20 mouse cellular contexts compared by ENCODE assay signal in genomic region chr3:58124886-58125285, GRCm38 (mm10).
DNase-seq lines count a peak whose midpoint lies in the region; ATAC-seq and TF ChIP-seq lines count a peak whose summit lies in the region.
"Had no signal": no experiment of that assay in that cellular context is flagged by ENCODE, and none has a peak within 500 bp of the region (broad histone marks: within the 10 kb centered on the region; RNA-seq: fewer than 3 reads in every experiment).

No protein-coding gene starts in this region.

- no peaks in the 10 kb centered on the region for H3K27me3 ChIP-seq in cerebellum, adult 2 months (ENCODE audit: control insufficient read depth, insufficient read depth, low read length)
- no peaks in the 10 kb centered on the region for H3K27me3 ChIP-seq in intestine, embryonic 14.5 days (replicated peaks; ENCODE audit: control insufficient read depth, insufficient read depth, low read length)
- H3K27me3 ChIP-seq in intestine, embryonic 15.5 days (replicated peaks), result no peaks in the 10 kb centered on the region
- H3K27me3 ChIP-seq in midbrain, embryonic 11.5 days (ENCODE audit: control insufficient read depth, insufficient read depth, low read length), result no peaks in the 10 kb centered on the region
- H3K27me3 ChIP-seq in midbrain, embryonic 10.5 days (ENCODE audit: low read depth, poor library complexity, severe bottlenecking), result 0 out of 2 replicates have a peak, but pooled peaks cover 5% of the 10 kb centered on the region
- H3K27me3 ChIP-seq: embryonic facial prominence, embryonic 13.5 days; embryonic facial prominence, embryonic 15.5 days; forebrain, embryonic 12.5 days had no signal

- H3K4me3 ChIP-seq in cerebellum, adult 2 months (replicated peaks; ENCODE audit: insufficient read depth, low read depth, low read length), result no peak overlapping the region
- H3K4me3 ChIP-seq in intestine, embryonic 14.5 days (ENCODE audit: low read depth, low read length), result no peak overlapping the region
- H3K4me3 ChIP-seq in intestine, embryonic 15.5 days (replicated peaks), result no peak overlapping the region
- no peak overlapping the region for H3K4me3 ChIP-seq in midbrain, embryonic 11.5 days (ENCODE audit: low read depth, low read length)
- no peak overlapping the region for H3K4me3 ChIP-seq in midbrain, embryonic 10.5 days
- H3K4me3 ChIP-seq: embryonic facial prominence, embryonic 13.5 days; embryonic facial prominence, embryonic 15.5 days; erythroblast, embryonic 14.5 days; forebrain, embryonic 10.5 days; forebrain, embryonic 12.5 days had no signal

- H3K9me3 ChIP-seq in intestine, embryonic 14.5 days (ENCODE audit: control insufficient read depth, low read length), result no peaks in the 10 kb centered on the region
- H3K9me3 ChIP-seq in intestine, embryonic 15.5 days, result no peaks in the 10 kb centered on the region
- no peaks in the 10 kb centered on the region; the same call in 1 of the 2 replicates for H3K9me3 ChIP-seq in midbrain, embryonic 11.5 days (ENCODE audit: control insufficient read depth, low read length)
- no peaks in the 10 kb centered on the region for H3K9me3 ChIP-seq in midbrain, embryonic 10.5 days (replicated peaks)
- H3K9me3 ChIP-seq: embryonic facial prominence, embryonic 13.5 days; embryonic facial prominence, embryonic 15.5 days; forebrain, embryonic 10.5 days; forebrain, embryonic 12.5 days had no signal

- WGBS in cerebellum, adult 2 months, result 26% methylated on average over 1 of the region's 1 CpGs
- WGBS in intestine, embryonic 14.5 days, result 68% methylated on average over 1 of the region's 1 CpGs
- 69% methylated on average over 1 of the region's 1 CpGs for WGBS in intestine, embryonic 15.5 days
- WGBS in midbrain, embryonic 11.5 days, result 81% methylated on average over 1 of the region's 1 CpGs
- 85% methylated on average over 1 of the region's 1 CpGs for WGBS in midbrain, embryonic 10.5 days

- H3K36me3 ChIP-seq in intestine, embryonic 14.5 days (ENCODE audit: control insufficient read depth, insufficient read depth, low read length), result no peaks in the 10 kb centered on the region
- no peaks in the 10 kb centered on the region for H3K36me3 ChIP-seq in intestine, embryonic 15.5 days
- no peaks in the 10 kb centered on the region for H3K36me3 ChIP-seq in midbrain, embryonic 11.5 days (ENCODE audit: control insufficient read depth, insufficient read depth, low read length)
- no peaks in the 10 kb centered on the region for H3K36me3 ChIP-seq in midbrain, embryonic 10.5 days
- H3K36me3 ChIP-seq: embryonic facial prominence, embryonic 13.5 days; embryonic facial prominence, embryonic 15.5 days; forebrain, embryonic 10.5 days; forebrain, embryonic 12.5 days had no signal

- no peak overlapping the region for H3K27ac ChIP-seq in cerebellum, adult 2 months (ENCODE audit: insufficient read depth, low read length)
- H3K27ac ChIP-seq in intestine, embryonic 14.5 days (ENCODE audit: low read depth), result no peak overlapping the region
- H3K27ac ChIP-seq in intestine, embryonic 15.5 days, result no peak overlapping the region
- no peak overlapping the region for H3K27ac ChIP-seq in midbrain, embryonic 11.5 days (ENCODE audit: low read depth, low read length)
- no peak overlapping the region for H3K27ac ChIP-seq in midbrain, embryonic 10.5 days (replicated peaks)
- H3K27ac ChIP-seq: embryonic facial prominence, embryonic 13.5 days; embryonic facial prominence, embryonic 15.5 days; forebrain, embryonic 10.5 days; forebrain, embryonic 12.5 days had no signal

- H3K4me1 ChIP-seq in cerebellum, adult 2 months (ENCODE audit: control insufficient read depth, insufficient read depth, low read length), result no peaks in the 10 kb centered on the region
- H3K4me1 ChIP-seq in intestine, embryonic 14.5 days (replicated peaks; ENCODE audit: control insufficient read depth, insufficient read depth, low read length), result 0 out of 2 replicates have a peak, but pooled peaks cover 3% of the 10 kb centered on the region
- H3K4me1 ChIP-seq in intestine, embryonic 15.5 days (replicated peaks), result 0 out of 2 replicates have a peak, but pooled peaks cover 2% of the 10 kb centered on the region
- H3K4me1 ChIP-seq in midbrain, embryonic 11.5 days (ENCODE audit: control insufficient read depth, insufficient read depth, low read length), result peaks cover 2% of the 10 kb centered on the region; the same call in 1 of the 2 replicates
- H3K4me1 ChIP-seq in midbrain, embryonic 10.5 days, result peaks cover 9% of the 10 kb centered on the region
- H3K4me1 ChIP-seq: forebrain, embryonic 12.5 days had no signal

- no peak overlapping the region for H3K4me2 ChIP-seq in intestine, embryonic 14.5 days (ENCODE audit: low read length)
- H3K4me2 ChIP-seq in intestine, embryonic 15.5 days (replicated peaks), result no peak overlapping the region
- no peak overlapping the region for H3K4me2 ChIP-seq in midbrain, embryonic 11.5 days
- H3K4me2 ChIP-seq: embryonic facial prominence, embryonic 13.5 days; embryonic facial prominence, embryonic 15.5 days; forebrain, embryonic 12.5 days had no signal

- H3K9ac ChIP-seq in intestine, embryonic 14.5 days (ENCODE audit: low read length), result no peak overlapping the region
- H3K9ac ChIP-seq in intestine, embryonic 15.5 days, result no peak overlapping the region
- no peak overlapping the region for H3K9ac ChIP-seq in midbrain, embryonic 11.5 days (ENCODE audit: low read length)
- H3K9ac ChIP-seq: embryonic facial prominence, embryonic 13.5 days; embryonic facial prominence, embryonic 15.5 days; forebrain, embryonic 12.5 days had no signal

- DNase-seq in cerebellum, postnatal 14 days, result peak; percentile 42 to 56
- no peak for DNase-seq in cerebellum, adult 2 months
- DNase-seq in intestine, embryonic 14.5 days (ENCODE audit: low spot score), result peak; percentile 7
- DNase-seq in midbrain, embryonic 11.5 days (ENCODE audit: low spot score, missing footprints), result peak; percentile 75
- DNase-seq in midbrain, embryonic 10.5 days (ENCODE audit: low spot score), result no peak
- DNase-seq: adrenal gland, adult 2 months; adrenal gland, postnatal 10 days; adrenal gland, postnatal 25 days; cerebellum, adult 11 months; cerebellum, adult 18-20 months; cerebellum, adult 9-10 months; embryo, embryonic 11 days had no signal

- no peak for TF ChIP-seq CTCF in cerebellum, adult 2 months (IDR thresholded peaks at IDR 0.05; ENCODE audit: borderline replicate concordance, insufficient read depth, low read depth, low read length)

- TF ChIP-seq POLR2A in cerebellum, adult 2 months (IDR thresholded peaks at IDR 0.05; ENCODE audit: borderline replicate concordance, insufficient read depth, low read length), result no peak

- no peak for ATAC-seq in intestine, embryonic 14.5 days (replicated peaks; ENCODE audit: low FRiP score, low TSS enrichment, low read depth)
- no peak for ATAC-seq in intestine, embryonic 15.5 days
- no peak for ATAC-seq in midbrain, embryonic 11.5 days (ENCODE audit: low FRiP score)
- ATAC-seq: forebrain, embryonic 14.5 days; forebrain, embryonic 16.5 days had no signal

Comparison
In these comparisons a context has a peak if more than half of its experiments do, and no peak if none do; other contexts are left out.
1. DNase-seq: peak in cerebellum, postnatal 14 days (2 of 2), intestine, embryonic 14.5 days (single experiment) and midbrain, embryonic 11.5 days (single experiment); none in cerebellum, adult 2 months (0 of 2) and midbrain, embryonic 10.5 days (single experiment).